Mouse (Mus musculus) intestine, embryonic 16.5 days (tissue): ENCODE results near the gene Snx1. TPM values are rescaled to one million over a fixed set of nuclear protein-coding genes. Genes with fewer than 3 reads are reported as not detected.

ENCODE experiments used
- ATAC-seq: fragments of 200-750 bp; cut with Nextera tagmentation; 2 replicates; pipeline ENCODE4 v1.8.0; 2017; ENCODE audit warnings: moderate TSS enrichment, moderate library complexity
- H3K27ac ChIP-seq: fragments of 300-500 bp; sonication (generic); 2 replicates; pipeline ENCODE4 v1.5.1; 2014; ENCODE audit warnings: mild to moderate bottlenecking, low read length
- H3K27me3 ChIP-seq: fragments of 300-500 bp; sonication (generic); replicated peaks from 2 replicates; pipeline ENCODE4 v1.6.1; 2014; ENCODE audit warnings: low read length, control low read depth, mixed read lengths; ENCODE audit not compliant: control insufficient read depth, insufficient read depth
- H3K36me3 ChIP-seq: fragments of 300-500 bp; sonication (generic); 2 replicates; pipeline ENCODE4 v1.6.1; 2014; ENCODE audit warnings: low read length, control low read depth; ENCODE audit not compliant: control insufficient read depth, insufficient read depth
- H3K4me1 ChIP-seq: fragments of 300-500 bp; sonication (generic); 2 replicates; pipeline ENCODE4 v1.6.1; 2014; ENCODE audit warnings: low read length, control low read depth, mixed read lengths; ENCODE audit not compliant: control insufficient read depth, insufficient read depth
- H3K4me2 ChIP-seq: fragments of 300-500 bp; sonication (generic); 2 replicates; pipeline ENCODE4 v1.6.1; 2014; ENCODE audit warnings: low read depth, low read length, control low read depth
- H3K4me3 ChIP-seq: fragments of 300-500 bp; sonication (generic); 2 replicates; pipeline ENCODE4 v1.5.1; 2014; ENCODE audit warnings: mild to moderate bottlenecking, low read length
- H3K9ac ChIP-seq: fragments of 300-500 bp; sonication (generic); 2 replicates; pipeline ENCODE4 v1.6.1; 2014; ENCODE audit warnings: low read depth, low read length
- H3K9me3 ChIP-seq: fragments of 300-500 bp; sonication (generic); 2 replicates; pipeline ENCODE4 v1.6.1; 2016; ENCODE audit warnings: low read length, control low read depth; ENCODE audit not compliant: control insufficient read depth
- WGBS: fragments of 180-500 bp; shearing (Covaris S2); extraction: QIAGEN DNeasy Blood & Tissue Kit; methylation state at CpG from one replicate; pipeline ENCODE4 v1.1.7; 2014; 5-methylcytosine and 5-hydroxymethylcytosine counted together
- polyA plus RNA-seq: library from polyadenylated mRNA; unstranded; fragments of >200 nt; fragmentation: Nextera tagmentation; extraction: Ambion mirVana; gene quantifications from 2 replicates; pipeline ENCODE4 v1.2.1, GENCODE M21; 2015

The Snx1 gene
- polyA plus RNA-seq, 1 experiment from 2014 or later = 149 TPM

GRCm38 (mm10) chr9:66138193-66138592 is 11.8 kb upstream of the Snx1 start:
- H3K4me2 ChIP-seq = no peak overlapping the region
- no peak overlapping the region for H3K27ac ChIP-seq
- H3K27me3 ChIP-seq = no peaks in the 10 kb centered on the region
- no peak for ATAC-seq
- no peaks in the 10 kb centered on the region for H3K4me1 ChIP-seq
- no peaks in the 10 kb centered on the region for H3K9me3 ChIP-seq
- H3K4me3 ChIP-seq = no peak overlapping the region
- 92% methylated on average over 7 of the region's 7 CpGs for WGBS
- peaks cover 28% of the 10 kb centered on the region for H3K36me3 ChIP-seq
- no peak overlapping the region for H3K9ac ChIP-seq

- peaks cover 31% of the 10 kb centered on the region for H3K36me3 ChIP-seq
- WGBS = 48% methylated on average over 4 of the region's 4 CpGs
- H3K27me3 ChIP-seq = no peaks in the 10 kb centered on the region
These were observed 9.6 kb upstream of the Snx1 start for GRCm38 (mm10) chr9:66135967-66136366.

GRCm38 (mm10) chr9:66131466-66131865 is 5.1 kb upstream of the Snx1 start:
- Histone ChIP-seq H3K4me2 (no peak overlapping the region), H3K27ac (no peak overlapping the region), H3K9me3 (no peaks in the 10 kb centered on the region), H3K4me1 (peaks cover 7% of the 10 kb centered on the region), H3K4me3 (no peak overlapping the region), H3K36me3 (peaks cover 13% of the 10 kb centered on the region), H3K9ac (no peak overlapping the region), H3K27me3 (no peaks in the 10 kb centered on the region)
- WGBS = 97% methylated on average over 2 of the region's 2 CpGs
- ATAC-seq = no peak

More at GRCm38 (mm10) chr9:66135967-66136366, 9.6 kb upstream of the Snx1 start:
- no peak overlapping the region for H3K4me2 ChIP-seq
- H3K9me3 ChIP-seq = no peaks in the 10 kb centered on the region
- no peak overlapping the region for H3K4me3 ChIP-seq
- H3K27ac ChIP-seq = no peak overlapping the region
- no peaks in the 10 kb centered on the region for H3K4me1 ChIP-seq
- ATAC-seq = no peak
- no peak overlapping the region for H3K9ac ChIP-seq

GRCm38 (mm10) chr9:66127884-66128283 is 1.5 kb upstream of the Snx1 start:
- peaks cover 19% of the 10 kb centered on the region for H3K4me1 ChIP-seq
- peak overlapping the region; percentile 70 for H3K4me2 ChIP-seq
- H3K27me3 ChIP-seq = no peaks in the 10 kb centered on the region
- H3K4me3 ChIP-seq = peak overlapping the region; percentile 73
- H3K9ac ChIP-seq = no peak overlapping the region
- 83% methylated on average over 4 of the region's 4 CpGs for WGBS
- H3K27ac ChIP-seq = no peak overlapping the region
- no peak for ATAC-seq
- peaks cover 3% of the 10 kb centered on the region; the same call in 1 of the 2 replicates for H3K36me3 ChIP-seq
- no peaks in the 10 kb centered on the region for H3K9me3 ChIP-seq

- WGBS = 31% methylated on average over 6 of the region's 6 CpGs
- Histone ChIP-seq H3K36me3 (0 out of 2 replicates have a peak, but pooled peaks cover 3% of the 10 kb centered on the region), H3K4me2 (peak overlapping the region; percentile 70), H3K27me3 (no peaks in the 10 kb centered on the region), H3K4me3 (peak overlapping the region; percentile 73), H3K27ac (peak overlapping the region; percentile 58), H3K4me1 (peaks cover 19% of the 10 kb centered on the region), H3K9me3 (no peaks in the 10 kb centered on the region), H3K9ac (peak overlapping the region; percentile 77)
- ATAC-seq = no peak
These were observed 783 bp upstream of the Snx1 start for GRCm38 (mm10) chr9:66127193-66127546.

GRCm38 (mm10) chr9:66125543-66126455 is 588 bp downstream of the Snx1 start:
- Histone ChIP-seq H3K4me1 (peaks cover 19% of the 10 kb centered on the region), H3K4me3 (peak overlapping the region; percentile 73), H3K36me3 (0 out of 2 replicates have a peak, but pooled peaks cover 3% of the 10 kb centered on the region), H3K9ac (peak overlapping the region; percentile 47), H3K27ac (peak overlapping the region; percentile 75), H3K4me2 (peak overlapping the region; percentile 58), H3K9me3 (no peaks in the 10 kb centered on the region), H3K27me3 (no peaks in the 10 kb centered on the region)
- 46% methylated on average over 12 of the region's 12 CpGs for WGBS
- no peak for ATAC-seq

GRCm38 (mm10) chr9:66124681-66125542 is 1.5 kb downstream of the Snx1 start:
- Histone ChIP-seq H3K27me3 (no peaks in the 10 kb centered on the region), H3K4me1 (peaks cover 19% of the 10 kb centered on the region), H3K27ac (peak overlapping the region; percentile 93), H3K9ac (peak overlapping the region; percentile 89), H3K9me3 (no peaks in the 10 kb centered on the region), H3K36me3 (no peaks in the 10 kb centered on the region), H3K4me3 (peak overlapping the region; percentile 86), H3K4me2 (peak overlapping the region; percentile 77)
- peak; percentile 97 for ATAC-seq
- WGBS = 14% methylated on average over 33 of the region's 33 CpGs

GRCm38 (mm10) chr9:66124111-66124531 is 2.3 kb downstream of the Snx1 start:
- H3K4me3 ChIP-seq = peak overlapping the region; percentile 86
- ATAC-seq = peak; percentile 43
- H3K36me3 ChIP-seq = no peaks in the 10 kb centered on the region
- H3K27me3 ChIP-seq = no peaks in the 10 kb centered on the region
- H3K9ac ChIP-seq = peak overlapping the region; percentile 89
- under 1% methylated on average over 12 of the region's 12 CpGs for WGBS
- H3K9me3 ChIP-seq = no peaks in the 10 kb centered on the region
- peak overlapping the region; percentile 77 for H3K4me2 ChIP-seq
- peak overlapping the region; percentile 93 for H3K27ac ChIP-seq
- peaks cover 19% of the 10 kb centered on the region for H3K4me1 ChIP-seq

GRCm38 (mm10) chr9:66123648-66124047 is 2.7 kb downstream of the Snx1 start:
- no peak for ATAC-seq
- H3K27ac ChIP-seq = peak overlapping the region; percentile 93; the same call in 1 of the 2 replicates
- H3K36me3 ChIP-seq = no peaks in the 10 kb centered on the region
- 6% methylated on average over 5 of the region's 5 CpGs for WGBS
- peak overlapping the region; percentile 77 for H3K4me2 ChIP-seq
- peaks cover 20% of the 10 kb centered on the region for H3K4me1 ChIP-seq
- H3K4me3 ChIP-seq = peak overlapping the region; percentile 86
- H3K27me3 ChIP-seq = no peaks in the 10 kb centered on the region
- peak overlapping the region; percentile 89 for H3K9ac ChIP-seq
- no peaks in the 10 kb centered on the region for H3K9me3 ChIP-seq
